Comparison of ENCODE assay signal across 15 mouse cellular contexts in genomic region chr13:18759361-18760056, GRCm38 (mm10).
"Had no signal": no experiment of that assay in that cellular context is flagged by ENCODE, and none has a peak within 500 bp of the region (broad histone marks: within the 10 kb centered on the region; RNA-seq: fewer than 3 reads in every experiment).

No protein-coding gene starts in this region.

- H3K9ac ChIP-seq: hindbrain, embryonic 14.5 days; limb, embryonic 12.5 days; liver, postnatal 0 days; lung, embryonic 15.5 days; midbrain, embryonic 15.5 days; stomach, embryonic 15.5 days had no signal

- H3K36me3 ChIP-seq: limb, embryonic 12.5 days; lung, embryonic 15.5 days; midbrain, embryonic 15.5 days; stomach, embryonic 15.5 days had no signal

- H3K4me2 ChIP-seq: hindbrain, embryonic 14.5 days; limb, embryonic 12.5 days; lung, embryonic 15.5 days; midbrain, embryonic 11.5 days; midbrain, embryonic 15.5 days; stomach, embryonic 15.5 days had no signal

- H3K9me3 ChIP-seq: limb, embryonic 12.5 days; lung, embryonic 15.5 days; megakaryocyte, embryonic 14.5 days; midbrain, embryonic 15.5 days; stomach, embryonic 15.5 days had no signal

- H3K4me1 ChIP-seq: limb, embryonic 12.5 days; lung, embryonic 15.5 days; megakaryocyte, embryonic 14.5 days; midbrain, embryonic 15.5 days; stomach, embryonic 15.5 days had no signal

- DNase-seq: kidney, adult 18-20 months; layer of hippocampus, adult 9-11 months; liver; liver, postnatal 0 days; right cerebral cortex, postnatal 14 days; thymus, adult 2 months; thymus, postnatal 25 days had no signal

- H3K27ac ChIP-seq: hindbrain, embryonic 14.5 days; limb, embryonic 12.5 days; lung, embryonic 15.5 days; macrophage; midbrain, embryonic 15.5 days; stomach, embryonic 15.5 days had no signal

- H3K27me3 ChIP-seq: limb, embryonic 12.5 days; lung, embryonic 15.5 days; megakaryocyte, embryonic 14.5 days; midbrain, embryonic 15.5 days; stomach, embryonic 15.5 days had no signal

- ATAC-seq: liver, postnatal 0 days; midbrain, embryonic 15.5 days had no signal

- H3K4me3 ChIP-seq: limb, embryonic 12.5 days; lung, embryonic 15.5 days; megakaryocyte, embryonic 14.5 days; midbrain, embryonic 15.5 days; stomach, embryonic 15.5 days had no signal
